Mouse (Mus musculus): ENCODE data around the gene Rfx7. TPM values are rescaled to one million over a fixed set of nuclear protein-coding genes. Genes with fewer than 3 reads are reported as not detected.

The Rfx7 gene
- polyA plus RNA-seq (2012; rRNA removed) = 3.3 and 3.7 TPM in 2 replicates

DNA sequence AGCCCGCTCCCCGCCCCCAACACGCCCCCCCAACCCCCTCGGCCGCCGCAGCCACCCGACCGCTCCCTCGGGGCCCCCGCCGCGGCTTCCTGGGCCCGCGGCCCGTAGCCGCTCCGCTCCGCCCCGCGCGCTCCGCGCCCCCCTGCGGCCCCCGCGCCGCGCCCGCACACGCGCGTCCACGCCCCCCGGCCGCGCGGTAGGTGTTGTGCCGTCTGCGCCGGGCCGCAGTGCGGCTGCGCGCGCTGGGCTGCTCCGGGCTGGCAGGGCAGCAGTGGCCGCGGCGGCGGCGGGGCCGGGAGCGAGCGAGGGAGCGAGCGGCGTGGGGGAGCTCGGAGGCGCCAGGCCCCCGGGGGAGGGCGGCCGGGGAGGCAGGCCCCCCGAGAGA, at the start of gene Rfx7:
Gene Rfx7 (plus strand): TSS at position 245 of the 385 bp plus-strand sequence.

DNA sequence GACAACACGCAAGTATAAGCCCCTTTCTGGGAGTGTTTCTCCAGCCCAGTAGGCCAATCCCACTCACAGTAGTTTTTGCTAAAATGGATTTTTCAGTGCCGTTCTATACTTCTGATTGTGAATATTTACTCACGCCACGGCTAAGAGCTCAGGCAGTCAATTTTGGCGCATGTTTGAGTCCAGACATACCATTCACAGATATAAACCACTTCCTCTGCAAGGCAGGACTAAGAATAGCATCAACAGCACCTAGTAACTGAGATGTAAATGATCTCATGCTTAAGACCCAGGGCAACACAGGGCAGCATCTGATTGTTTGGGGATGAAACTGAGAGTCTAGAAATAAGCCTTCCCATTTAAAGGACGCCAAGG, 39.9 kb upstream of the Rfx7 start, which contains the start of gene Tex9:
Gene Tex9 (minus strand): TSS at position 19 of the 372 bp plus-strand sequence.

DNA sequence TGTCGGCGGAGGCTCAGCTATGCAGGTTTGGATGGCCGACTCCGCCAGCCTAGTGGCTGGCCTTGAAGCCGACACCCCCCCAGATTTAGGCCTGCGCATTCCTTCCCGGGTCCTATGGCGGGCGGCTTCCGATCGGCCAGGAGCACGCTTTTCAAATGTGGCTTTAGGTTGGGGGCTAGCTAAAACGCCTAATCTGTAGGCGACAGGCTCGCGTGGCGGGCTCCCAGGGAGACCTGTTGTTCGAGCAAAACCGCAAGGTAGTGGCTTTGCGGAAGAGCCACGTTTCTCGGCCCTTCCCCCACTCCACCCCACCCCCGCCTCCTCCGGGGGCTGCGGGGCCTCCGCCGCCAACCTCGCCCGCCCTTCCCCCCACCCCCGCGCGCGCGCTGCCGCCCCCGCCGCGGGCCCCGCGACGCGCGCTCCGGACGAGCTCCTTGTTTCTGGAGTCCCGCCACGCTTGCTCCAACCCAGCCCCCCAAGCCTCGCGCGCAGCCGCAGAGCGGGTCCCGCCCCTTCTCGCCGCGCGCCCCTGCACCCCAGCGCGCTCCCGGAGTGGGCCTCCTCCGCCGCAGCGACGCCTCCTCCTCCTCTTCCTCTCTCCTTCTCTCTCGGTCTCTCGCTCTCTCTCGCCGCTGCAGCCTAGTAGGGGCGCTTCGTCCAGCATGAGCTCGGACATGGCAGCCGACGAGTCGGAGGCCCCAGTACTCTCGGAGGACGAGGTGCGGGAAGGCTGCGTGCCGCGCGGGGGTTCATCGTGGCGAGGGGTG, 130.0 kb downstream of the Rfx7 start, which contains the start of gene Nedd4:
Gene Nedd4 (plus strand): TSS at position 452 of the 767 bp plus-strand sequence.

Other genes with a start within 250 kb of the Rfx7 start
- gene Mns1, start 94.2 kb upstream of the Rfx7 start, polyA plus RNA-seq (2012; rRNA removed) = 83.8 and 101 TPM in 2 replicates
- gene Tex9, start 40.0 kb upstream of the Rfx7 start, polyA plus RNA-seq (2012; rRNA removed) = 4.8 TPM in 2 replicates
- gene Nedd4, start 130.1 kb downstream of the Rfx7 start, polyA plus RNA-seq (2012; rRNA removed) = 88.4 and 99.7 TPM in 2 replicates